Mouse (Mus musculus): Measurements from ENCODE around the gene Cntrob. TPM values are rescaled to one million over a fixed set of nuclear protein-coding genes. Genes with fewer than 3 reads are reported as not detected.

Gene Cntrob
- polyA plus RNA-seq, 1 experiment from 2014 or later = 12.6 TPM

GRCm38 (mm10) chr11:69311266-69311665, 12.3 kb downstream of the Cntrob start:
- 76% methylated on average over 7 of the region's 7 CpGs for WGBS
- H3K27ac ChIP-seq = no peak overlapping the region
- H3K4me1 ChIP-seq (replicated peaks; ENCODE audit: insufficient read depth, low read length) = no peaks in the 10 kb centered on the region
- H3K4me2 ChIP-seq (ENCODE audit: low read length) = no peak overlapping the region
- H3K36me3 ChIP-seq (ENCODE audit: insufficient read depth, low read length) = peaks cover 32% of the 10 kb centered on the region
- DNase-seq (ENCODE audit: low spot score) = no peak
- H3K4me3 ChIP-seq (replicated peaks; ENCODE audit: low read depth, low read length) = no peak overlapping the region
- TF ChIP-seq CTCF (IDR thresholded peaks at IDR 0.05; ENCODE audit: low read depth) = no peak
- ATAC-seq (replicated peaks; ENCODE audit: low FRiP score, low read depth) = no peak
- no peak overlapping the region for H3K9ac ChIP-seq (ENCODE audit: low read depth, low read length)
- H3K9me3 ChIP-seq (replicated peaks; ENCODE audit: low read length) = no peaks in the 10 kb centered on the region
- no peaks in the 10 kb centered on the region for H3K27me3 ChIP-seq (ENCODE audit: insufficient read depth, low read length)

- H3K9me3 ChIP-seq (replicated peaks; ENCODE audit: low read length) = no peaks in the 10 kb centered on the region
- H3K4me3 ChIP-seq (replicated peaks; ENCODE audit: low read depth, low read length) = no peak overlapping the region
- H3K36me3 ChIP-seq (ENCODE audit: insufficient read depth, low read length) = peaks cover 34% of the 10 kb centered on the region
- 92% methylated on average over 2 of the region's 2 CpGs for WGBS
- H3K27me3 ChIP-seq (ENCODE audit: insufficient read depth, low read length) = no peaks in the 10 kb centered on the region
- H3K9ac ChIP-seq (ENCODE audit: low read depth, low read length) = no peak overlapping the region
- DNase-seq (ENCODE audit: low spot score) = no peak
- no peaks in the 10 kb centered on the region for H3K4me1 ChIP-seq (replicated peaks; ENCODE audit: insufficient read depth, low read length)
- H3K27ac ChIP-seq = no peak overlapping the region
- no peak for ATAC-seq (replicated peaks; ENCODE audit: low FRiP score, low read depth)
- H3K4me2 ChIP-seq (ENCODE audit: low read length) = no peak overlapping the region
- no peak for TF ChIP-seq CTCF (IDR thresholded peaks at IDR 0.05; ENCODE audit: low read depth)
Measured at GRCm38 (mm10) chr11:69306039-69306438, 17.5 kb downstream of the Cntrob start.

GRCm38 (mm10) chr11:69305291-69305690, 18.3 kb downstream of the Cntrob start:
- Histone ChIP-seq H3K4me1 (replicated peaks; ENCODE audit: insufficient read depth, low read length) (no peaks in the 10 kb centered on the region), H3K36me3 (ENCODE audit: insufficient read depth, low read length) (peaks cover 29% of the 10 kb centered on the region), H3K9ac (ENCODE audit: low read depth, low read length) (no peak overlapping the region), H3K27ac (no peak overlapping the region), H3K27me3 (ENCODE audit: insufficient read depth, low read length) (no peaks in the 10 kb centered on the region), H3K4me3 (replicated peaks; ENCODE audit: low read depth, low read length) (no peak overlapping the region), H3K4me2 (ENCODE audit: low read length) (no peak overlapping the region), H3K9me3 (replicated peaks; ENCODE audit: low read length) (no peaks in the 10 kb centered on the region)
- peak; percentile 13; the same call in 1 of the 2 replicates for TF ChIP-seq CTCF (IDR thresholded peaks at IDR 0.05; ENCODE audit: low read depth)
- ATAC-seq (replicated peaks; ENCODE audit: low FRiP score, low read depth) = no peak
- DNase-seq (ENCODE audit: low spot score) = no peak
- 76% methylated on average over 9 of the region's 9 CpGs for WGBS

GRCm38 (mm10) chr11:69302817-69303216, 20.8 kb downstream of the Cntrob start:
- Histone ChIP-seq H3K4me1 (replicated peaks; ENCODE audit: insufficient read depth, low read length) (no peaks in the 10 kb centered on the region), H3K36me3 (ENCODE audit: insufficient read depth, low read length) (peaks cover 16% of the 10 kb centered on the region; the same call in 1 of the 2 replicates), H3K9ac (ENCODE audit: low read depth, low read length) (no peak overlapping the region), H3K4me3 (replicated peaks; ENCODE audit: low read depth, low read length) (no peak overlapping the region), H3K27me3 (ENCODE audit: insufficient read depth, low read length) (no peaks in the 10 kb centered on the region), H3K9me3 (replicated peaks; ENCODE audit: low read length) (no peaks in the 10 kb centered on the region), H3K4me2 (ENCODE audit: low read length) (no peak overlapping the region), H3K27ac (no peak overlapping the region)
- TF ChIP-seq CTCF (IDR thresholded peaks at IDR 0.05; ENCODE audit: low read depth) = no peak
- 81% methylated on average over 7 of the region's 7 CpGs for WGBS
- DNase-seq (ENCODE audit: low spot score) = no peak
- ATAC-seq (replicated peaks; ENCODE audit: low FRiP score, low read depth) = no peak

- ATAC-seq (replicated peaks; ENCODE audit: low FRiP score, low read depth) = no peak
- H3K4me3 ChIP-seq (replicated peaks; ENCODE audit: low read depth, low read length) = no peak overlapping the region
- no peaks in the 10 kb centered on the region for H3K4me1 ChIP-seq (replicated peaks; ENCODE audit: insufficient read depth, low read length)
- peaks cover 15% of the 10 kb centered on the region; the same call in 1 of the 2 replicates for H3K36me3 ChIP-seq (ENCODE audit: insufficient read depth, low read length)
- no peaks in the 10 kb centered on the region for H3K9me3 ChIP-seq (replicated peaks; ENCODE audit: low read length)
- H3K4me2 ChIP-seq (ENCODE audit: low read length) = no peak overlapping the region
- H3K27me3 ChIP-seq (ENCODE audit: insufficient read depth, low read length) = no peaks in the 10 kb centered on the region
- H3K9ac ChIP-seq (ENCODE audit: low read depth, low read length) = no peak overlapping the region
- H3K27ac ChIP-seq = no peak overlapping the region
- no peak for TF ChIP-seq CTCF (IDR thresholded peaks at IDR 0.05; ENCODE audit: low read depth)
- DNase-seq (ENCODE audit: low spot score) = no peak
- 84% methylated on average over 7 of the region's 7 CpGs for WGBS
Measured at GRCm38 (mm10) chr11:69298231-69298630, 25.3 kb downstream of the Cntrob start.

GRCm38 (mm10) chr11:69297799-69298198, 25.8 kb downstream of the Cntrob start:
- Histone ChIP-seq H3K27ac (no peak overlapping the region), H3K4me1 (replicated peaks; ENCODE audit: insufficient read depth, low read length) (no peaks in the 10 kb centered on the region), H3K9me3 (replicated peaks; ENCODE audit: low read length) (no peaks in the 10 kb centered on the region), H3K36me3 (ENCODE audit: insufficient read depth, low read length) (peaks cover 13% of the 10 kb centered on the region; the same call in 1 of the 2 replicates), H3K27me3 (ENCODE audit: insufficient read depth, low read length) (no peaks in the 10 kb centered on the region), H3K9ac (ENCODE audit: low read depth, low read length) (no peak overlapping the region), H3K4me2 (ENCODE audit: low read length) (no peak overlapping the region), H3K4me3 (replicated peaks; ENCODE audit: low read depth, low read length) (no peak overlapping the region)
- DNase-seq (ENCODE audit: low spot score) (no peak), ATAC-seq (replicated peaks; ENCODE audit: low FRiP score, low read depth) (no peak)
- no peak for TF ChIP-seq CTCF (IDR thresholded peaks at IDR 0.05; ENCODE audit: low read depth)
- 85% methylated on average over 2 of the region's 2 CpGs for WGBS

GRCm38 (mm10) chr11:69295286-69295685, 28.3 kb downstream of the Cntrob start:
- Histone ChIP-seq H3K4me2 (ENCODE audit: low read length) (no peak overlapping the region), H3K4me3 (replicated peaks; ENCODE audit: low read depth, low read length) (no peak overlapping the region), H3K4me1 (replicated peaks; ENCODE audit: insufficient read depth, low read length) (no peaks in the 10 kb centered on the region), H3K9ac (ENCODE audit: low read depth, low read length) (no peak overlapping the region), H3K36me3 (ENCODE audit: insufficient read depth, low read length) (0 out of 2 replicates have a peak, but pooled peaks cover 3% of the 10 kb centered on the region), H3K27me3 (ENCODE audit: insufficient read depth, low read length) (no peaks in the 10 kb centered on the region), H3K27ac (no peak overlapping the region), H3K9me3 (replicated peaks; ENCODE audit: low read length) (no peaks in the 10 kb centered on the region)
- ATAC-seq (replicated peaks; ENCODE audit: low FRiP score, low read depth) = no peak
- 88% methylated on average over 3 of the region's 3 CpGs for WGBS
- no peak for TF ChIP-seq CTCF (IDR thresholded peaks at IDR 0.05; ENCODE audit: low read depth)
- no peak for DNase-seq (ENCODE audit: low spot score)
